Mouse (Mus musculus) embryonic facial prominence, embryonic 13.5 days (tissue): ENCODE data around the gene Syt12. TPM values are rescaled to one million over a fixed set of nuclear protein-coding genes. Genes with fewer than 3 reads are reported as not detected.

Source experiments
- ATAC-seq: fragments of 200-750 bp; cut with Nextera tagmentation; 2 replicates; pipeline ENCODE4 v1.8.0; 2017; ENCODE audit warnings: low read depth; ENCODE audit not compliant: insufficient number of reproducible peaks, insufficient read depth, low FRiP score, low TSS enrichment
- H3K27ac ChIP-seq: fragments of 300-500 bp; sonication (generic); 2 replicates; pipeline ENCODE4 v1.5.1; 2015; ENCODE audit warnings: moderate library complexity, mild to moderate bottlenecking, inconsistent platforms
- H3K27me3 ChIP-seq: fragments of 300-500 bp; sonication (generic); 2 replicates; pipeline ENCODE4 v1.6.1; 2015; ENCODE audit warnings: mild to moderate bottlenecking, inconsistent platforms
- H3K36me3 ChIP-seq: fragments of 300-500 bp; sonication (generic); 2 replicates; pipeline ENCODE4 v1.6.1; 2015; ENCODE audit warnings: mild to moderate bottlenecking, inconsistent platforms
- H3K4me1 ChIP-seq: fragments of 300-500 bp; sonication (generic); 2 replicates; pipeline ENCODE4 v1.6.1; 2015; ENCODE audit warnings: inconsistent platforms
- H3K4me2 ChIP-seq: fragments of 300-500 bp; sonication (generic); 2 replicates; pipeline ENCODE4 v1.6.1; 2015; ENCODE audit warnings: moderate library complexity, mild to moderate bottlenecking, inconsistent platforms
- H3K4me3 ChIP-seq: fragments of 300-500 bp; sonication (generic); 2 replicates; pipeline ENCODE4 v1.5.1; 2015; ENCODE audit warnings: mild to moderate bottlenecking, inconsistent platforms
- H3K9ac ChIP-seq: fragments of 300-500 bp; sonication (generic); 2 replicates; pipeline ENCODE4 v1.6.1; 2015; ENCODE audit warnings: mild to moderate bottlenecking, inconsistent platforms
- H3K9me3 ChIP-seq: fragments of 300-500 bp; sonication (generic); 2 replicates; pipeline ENCODE4 v1.6.1; 2016; ENCODE audit warnings: inconsistent platforms
- WGBS: fragments of 180-500 bp; shearing (Covaris S2); methylation state at CpG from one replicate; pipeline ENCODE4 v1.1.7; 2015; ENCODE audit warnings: mixed read lengths; 5-methylcytosine and 5-hydroxymethylcytosine counted together
- polyA plus RNA-seq: library from polyadenylated mRNA; unstranded; fragments of >200 nt; fragmentation: Nextera tagmentation; extraction: Ambion mirVana; gene quantifications from 2 replicates; pipeline ENCODE4 v1.2.1, GENCODE M21; 2015

The Syt12 gene
- polyA plus RNA-seq, 1 experiment from 2014 or later: 2.3 TPM

- 0 out of 2 replicates have a peak overlapping the region, but pooled peaks have one; percentile 5 for H3K4me2 ChIP-seq
- ATAC-seq: no peak
- 24% methylated on average over 10 of the region's 10 CpGs for WGBS
- no peak overlapping the region for H3K4me3 ChIP-seq
- peaks cover 5% of the 10 kb centered on the region; the same call in 1 of the 2 replicates for H3K36me3 ChIP-seq
- H3K9ac ChIP-seq: no peak overlapping the region
- H3K9me3 ChIP-seq: no peaks in the 10 kb centered on the region
- H3K27ac ChIP-seq: peak overlapping the region; percentile 28; the same call in 1 of the 2 replicates
- H3K4me1 ChIP-seq: peaks cover 48% of the 10 kb centered on the region
- no peaks in the 10 kb centered on the region for H3K27me3 ChIP-seq
Observed at GRCm38 (mm10) chr19:4441621-4442161, 35.6 kb downstream of the Syt12 start.

GRCm38 (mm10) chr19:4441090-4441591, 36.1 kb downstream of the Syt12 start:
- no peak overlapping the region for H3K27ac ChIP-seq
- no peaks in the 10 kb centered on the region for H3K27me3 ChIP-seq
- H3K4me1 ChIP-seq: peaks cover 48% of the 10 kb centered on the region
- H3K4me2 ChIP-seq: peak overlapping the region; percentile 85; the same call in 1 of the 2 replicates
- WGBS: 28% methylated on average over 6 of the region's 6 CpGs
- peaks cover 9% of the 10 kb centered on the region; the same call in 1 of the 2 replicates for H3K36me3 ChIP-seq
- no peaks in the 10 kb centered on the region for H3K9me3 ChIP-seq
- H3K4me3 ChIP-seq: no peak overlapping the region
- H3K9ac ChIP-seq: peak overlapping the region; percentile 89; the same call in 1 of the 2 replicates
- ATAC-seq: no peak

DNA sequence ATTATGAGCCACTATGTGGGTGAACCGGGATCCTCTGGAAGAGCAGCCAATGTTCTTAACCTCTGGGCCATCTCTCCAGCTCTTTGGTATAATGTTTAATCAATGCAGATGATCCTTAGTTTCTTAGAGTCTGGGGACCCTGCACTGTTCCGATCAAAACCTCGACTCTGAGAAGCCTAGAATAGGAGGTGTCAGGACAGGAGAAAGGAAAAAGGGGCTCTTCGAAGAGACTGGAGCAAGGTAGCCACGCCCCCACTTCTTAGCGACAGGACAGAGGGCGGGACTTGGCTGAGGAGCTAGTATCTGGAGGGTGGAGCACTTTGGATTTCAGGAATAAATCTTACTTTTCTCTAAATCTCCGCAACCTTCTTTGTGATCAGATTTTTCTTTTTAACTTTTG, 37.0 kb downstream of the Syt12 start:
- Histone ChIP-seq H3K9ac (peak overlapping the region; percentile 89; the same call in 1 of the 2 replicates), H3K4me3 (peak overlapping the region; percentile 78), H3K36me3 (peaks cover 19% of the 10 kb centered on the region), H3K27ac (no peak overlapping the region; the same call in 1 of the 2 replicates), H3K9me3 (no peaks in the 10 kb centered on the region), H3K4me2 (peak overlapping the region; percentile 85), H3K27me3 (no peaks in the 10 kb centered on the region), H3K4me1 (peaks cover 48% of the 10 kb centered on the region)
- WGBS: 7% methylated on average over 8 of the region's 8 CpGs
- no peak for ATAC-seq

GRCm38 (mm10) chr19:4439161-4439801, 38.0 kb downstream of the Syt12 start, which contains the start of gene Rhod:
Rhod (minus strand) TSS chr19:4439432.
- peaks cover 15% of the 10 kb centered on the region for H3K36me3 ChIP-seq
- H3K27ac ChIP-seq: peak within 1 kb of the TSS; percentile 74
- under 1% methylated on average over 51 of the region's 51 CpGs for WGBS
- H3K4me3 ChIP-seq: peak within 1 kb of the TSS; percentile 78
- no peaks in the 10 kb centered on the region for H3K9me3 ChIP-seq
- H3K4me1 ChIP-seq: peaks cover 48% of the 10 kb centered on the region
- H3K27me3 ChIP-seq: no peaks in the 10 kb centered on the region
- ATAC-seq: peak; percentile 44; the same call in 1 of the 2 replicates
- peak within 1 kb of the TSS; percentile 85 for H3K4me2 ChIP-seq
- peak within 1 kb of the TSS; percentile 89 for H3K9ac ChIP-seq

DNA sequence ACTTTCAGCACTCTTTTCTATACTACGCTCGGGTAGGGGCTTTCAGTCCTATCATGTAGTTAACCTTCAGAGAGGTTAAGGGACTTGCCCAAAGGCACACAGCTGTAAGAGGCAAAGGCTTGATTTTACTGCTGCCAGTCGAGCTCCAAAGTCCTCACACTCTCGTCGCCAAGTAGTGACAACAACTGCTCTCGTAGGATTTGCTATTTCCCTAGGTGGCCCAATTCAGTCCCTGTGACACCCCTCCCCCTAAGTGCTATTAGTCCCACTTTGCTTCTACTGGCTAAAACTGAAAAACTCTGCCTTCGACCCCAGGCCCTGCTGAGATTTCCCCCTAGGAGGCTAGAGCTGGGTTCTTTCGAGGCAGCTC, 38.5 kb downstream of the Syt12 start:
- Histone ChIP-seq H3K9ac (peak overlapping the region; percentile 89), H3K36me3 (peaks cover 14% of the 10 kb centered on the region), H3K9me3 (no peaks in the 10 kb centered on the region), H3K27ac (peak overlapping the region; percentile 74), H3K4me1 (peaks cover 48% of the 10 kb centered on the region), H3K4me2 (peak overlapping the region; percentile 85), H3K27me3 (no peaks in the 10 kb centered on the region), H3K4me3 (peak overlapping the region; percentile 78)
- ATAC-seq: no peak
- 4% methylated on average over 8 of the region's 8 CpGs for WGBS

DNA sequence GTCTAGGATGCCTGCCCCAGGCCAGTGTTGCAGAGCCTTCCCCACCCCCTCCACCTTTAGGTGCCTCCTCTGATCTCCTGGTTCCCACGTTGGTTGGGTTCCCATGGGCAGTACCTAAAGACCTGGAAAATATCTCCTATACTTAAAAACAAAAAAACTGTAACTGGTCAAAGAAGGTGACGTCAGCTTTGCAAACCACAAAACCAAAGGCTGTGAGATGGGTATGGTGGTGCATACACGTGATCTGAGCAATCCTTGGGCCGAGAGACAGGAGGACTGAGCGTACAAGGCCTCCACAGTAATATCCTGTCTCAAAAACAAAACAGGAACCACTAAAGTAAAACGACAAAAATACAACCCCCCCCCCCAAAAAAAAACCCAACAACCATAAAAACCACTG, 39.4 kb downstream of the Syt12 start:
- Histone ChIP-seq H3K27me3 (no peaks in the 10 kb centered on the region), H3K9me3 (no peaks in the 10 kb centered on the region), H3K4me3 (0 out of 2 replicates have a peak overlapping the region, but pooled peaks have one; percentile 7), H3K27ac (no peak overlapping the region), H3K4me2 (peak overlapping the region; percentile 33), H3K9ac (no peak overlapping the region), H3K4me1 (peaks cover 48% of the 10 kb centered on the region), H3K36me3 (peaks cover 16% of the 10 kb centered on the region)
- WGBS: 62% methylated on average over 6 of the region's 6 CpGs
- no peak for ATAC-seq

DNA sequence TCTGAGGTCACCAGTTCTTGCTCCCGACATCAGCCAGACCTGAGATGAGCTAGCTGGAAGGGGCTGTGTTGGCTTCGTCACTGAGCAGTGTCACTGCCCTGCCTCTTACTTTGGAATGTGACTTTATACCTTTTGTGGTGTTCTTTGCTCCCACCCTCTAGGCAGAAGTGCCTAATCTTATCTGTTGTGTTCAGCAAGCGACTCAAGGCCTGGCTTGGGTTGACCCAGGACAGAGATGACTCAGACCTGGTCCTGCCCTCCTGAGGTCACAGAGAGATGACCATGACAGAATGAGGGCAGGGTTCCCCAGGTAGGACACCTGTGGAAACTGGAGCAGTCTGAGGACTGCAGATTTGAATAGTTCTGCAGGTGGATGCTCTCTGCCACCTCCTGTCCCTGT, 41.0 kb downstream of the Syt12 start:
- Histone ChIP-seq H3K27ac (no peak overlapping the region), H3K36me3 (peaks cover 28% of the 10 kb centered on the region), H3K4me3 (no peak overlapping the region), H3K27me3 (no peaks in the 10 kb centered on the region), H3K4me2 (no peak overlapping the region), H3K4me1 (peaks cover 34% of the 10 kb centered on the region), H3K9ac (no peak overlapping the region), H3K9me3 (no peaks in the 10 kb centered on the region)
- no peak for ATAC-seq
- WGBS: 90% methylated on average over 3 of the region's 3 CpGs

DNA sequence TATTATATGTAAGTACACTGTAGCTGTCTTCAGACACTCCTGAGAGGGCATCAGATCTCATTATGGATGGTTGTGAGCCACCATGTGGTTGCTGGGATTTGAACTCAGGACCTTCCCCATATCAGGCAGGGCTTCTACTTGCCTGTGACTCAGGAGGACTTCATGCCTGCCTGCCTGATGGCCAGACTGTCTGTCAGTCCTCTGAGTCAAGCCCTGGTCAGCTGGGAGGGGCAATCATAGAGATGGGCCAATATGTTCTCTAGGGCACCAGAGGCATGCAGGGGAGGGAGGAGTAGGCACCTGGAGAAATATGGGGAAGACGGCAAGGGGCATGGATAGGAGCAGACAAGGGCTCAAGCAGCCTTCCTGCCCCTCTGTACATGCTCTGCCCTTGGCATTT, 42.2 kb downstream of the Syt12 start:
- H3K9me3 ChIP-seq: no peaks in the 10 kb centered on the region
- H3K4me2 ChIP-seq: no peak overlapping the region
- H3K36me3 ChIP-seq: peaks cover 40% of the 10 kb centered on the region
- H3K4me3 ChIP-seq: no peak overlapping the region
- no peaks in the 10 kb centered on the region for H3K27me3 ChIP-seq
- H3K9ac ChIP-seq: no peak overlapping the region
- ATAC-seq: no peak
- H3K27ac ChIP-seq: no peak overlapping the region
- H3K4me1 ChIP-seq: peaks cover 21% of the 10 kb centered on the region
- WGBS: 91% methylated on average over 1 of the region's 1 CpGs

DNA sequence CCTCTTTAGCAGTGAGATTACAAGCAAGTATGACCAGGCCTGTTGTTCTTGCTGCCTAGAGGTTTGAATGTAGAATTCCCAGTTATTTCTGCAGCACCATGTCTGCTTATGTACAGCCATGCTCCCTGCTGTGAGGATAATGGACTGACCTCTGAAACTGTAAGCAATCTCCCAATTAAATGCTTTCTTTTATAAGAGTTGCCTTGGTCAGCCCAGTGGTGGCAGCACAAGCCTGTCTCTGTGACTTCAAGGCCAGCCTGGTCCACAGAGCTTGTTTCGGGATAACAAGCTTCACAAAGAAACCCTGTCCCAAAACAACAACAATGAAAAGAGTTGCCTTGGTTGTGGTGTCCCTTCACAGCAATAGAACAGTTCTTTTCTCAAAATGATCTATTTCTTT, 43.5 kb downstream of the Syt12 start:
- no peak for ATAC-seq
- Histone ChIP-seq H3K4me1 (peaks cover 13% of the 10 kb centered on the region), H3K4me2 (no peak overlapping the region), H3K36me3 (peaks cover 51% of the 10 kb centered on the region), H3K9me3 (no peaks in the 10 kb centered on the region), H3K9ac (no peak overlapping the region), H3K27ac (no peak overlapping the region), H3K4me3 (no peak overlapping the region), H3K27me3 (no peaks in the 10 kb centered on the region)
- WGBS: 87% methylated on average over 1 of the region's 1 CpGs

- no peak overlapping the region for H3K27ac ChIP-seq
- H3K9me3 ChIP-seq: no peaks in the 10 kb centered on the region
- 93% methylated on average over 4 of the region's 4 CpGs for WGBS
- H3K4me3 ChIP-seq: no peak overlapping the region
- no peaks in the 10 kb centered on the region for H3K4me1 ChIP-seq
- H3K27me3 ChIP-seq: no peaks in the 10 kb centered on the region
- H3K9ac ChIP-seq: no peak overlapping the region
- no peak for ATAC-seq
- no peak overlapping the region for H3K4me2 ChIP-seq
- peaks cover 60% of the 10 kb centered on the region for H3K36me3 ChIP-seq
Observed at GRCm38 (mm10) chr19:4430091-4430620, 47.1 kb downstream of the Syt12 start.

DNA sequence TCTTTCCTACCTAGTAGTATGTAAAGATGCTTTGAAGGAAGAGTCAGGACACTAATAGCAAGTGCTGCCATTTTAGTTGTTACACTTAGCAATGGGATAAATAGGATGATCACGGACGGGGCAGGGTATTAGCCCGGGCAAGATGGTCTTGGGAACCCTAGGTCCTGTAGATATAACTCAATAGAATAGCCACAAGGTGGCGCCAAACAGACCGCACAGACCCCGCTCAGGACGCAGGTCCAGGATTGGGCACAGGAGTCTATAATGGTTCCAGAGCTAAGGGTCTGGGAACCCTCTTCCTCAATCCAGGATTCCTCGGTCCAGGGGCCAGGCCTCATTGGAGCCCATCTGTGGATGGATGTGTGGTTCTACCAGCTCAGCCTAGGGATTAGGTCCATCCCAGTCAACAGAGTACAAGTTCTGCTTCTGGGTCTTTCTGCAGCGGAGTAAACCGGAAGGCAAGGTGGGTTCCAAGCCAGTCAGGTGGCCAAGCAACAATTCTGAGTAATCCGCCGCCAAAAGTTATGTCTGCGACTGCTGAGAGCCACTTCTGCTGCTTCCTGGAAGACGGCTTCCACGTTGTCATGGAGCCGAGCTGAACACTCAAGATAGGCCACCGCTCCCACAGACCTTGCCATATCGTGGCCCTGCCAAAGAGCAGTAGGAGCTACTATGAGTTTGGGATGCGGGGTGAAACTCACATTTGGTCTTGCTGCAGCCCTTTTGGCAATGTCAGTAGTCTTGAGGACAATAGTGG, 51.5 kb downstream of the Syt12 start:
- no peaks in the 10 kb centered on the region for H3K27me3 ChIP-seq
- peaks cover 66% of the 10 kb centered on the region for H3K36me3 ChIP-seq
- no peak overlapping the region for H3K4me2 ChIP-seq
- no peaks in the 10 kb centered on the region for H3K9me3 ChIP-seq
- WGBS: 79% methylated on average over 19 of the region's 19 CpGs
- H3K4me3 ChIP-seq: no peak overlapping the region
- no peak for ATAC-seq
- no peaks in the 10 kb centered on the region for H3K4me1 ChIP-seq
- no peak overlapping the region for H3K9ac ChIP-seq
- H3K27ac ChIP-seq: no peak overlapping the region
